ENCODE assay signal across 13 mouse cellular contexts in the genomic region with DNA sequence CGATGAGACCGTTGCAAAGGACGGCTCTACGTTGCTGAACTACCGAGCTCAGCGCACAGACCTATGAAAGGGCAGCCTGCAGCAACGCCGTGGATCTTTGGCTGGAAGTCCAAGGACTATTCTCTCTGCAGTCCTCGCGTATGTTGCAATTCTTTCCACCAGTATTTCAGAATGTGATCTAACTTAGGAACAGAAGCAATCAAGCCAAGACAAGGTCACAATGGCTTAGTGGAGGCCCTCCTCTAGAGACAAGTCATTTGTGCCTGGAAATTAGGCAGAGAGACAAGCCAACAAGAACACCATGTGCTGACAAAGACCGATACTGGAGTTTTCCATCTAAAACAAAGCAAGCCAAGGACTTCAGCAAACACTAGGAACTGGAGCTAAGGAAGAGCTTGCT. TPM values are rescaled to one million over a fixed set of nuclear protein-coding genes. Genes with fewer than 3 reads are reported as not detected.
DNase-seq lines count a peak whose midpoint lies in the region; TF ChIP-seq lines count a peak whose summit lies in the region.
"Had no signal": no experiment of that assay in that cellular context is flagged by ENCODE, and none has a peak within 500 bp of the region (broad histone marks: within the 10 kb centered on the region; RNA-seq: fewer than 3 reads in every experiment).

No protein-coding gene starts in this region.

- H3K36me3 ChIP-seq in kidney, adult 2 months (ENCODE audit: control insufficient read depth, insufficient read depth, low read length) = no peaks in the 10 kb centered on the region
- no peaks in the 10 kb centered on the region for H3K36me3 ChIP-seq in embryonic facial prominence, embryonic 10.5 days (replicated peaks)
- H3K36me3 ChIP-seq: liver, embryonic 15.5 days; midbrain, embryonic 10.5 days had no signal

- TF ChIP-seq CTCF in kidney, adult 2 months (conservative IDR thresholded peaks at IDR 0.05; ENCODE audit: insufficient read depth, insufficient read length, low read depth, low read length) = no peak

- H3K27ac ChIP-seq in kidney, adult 2 months (ENCODE audit: insufficient read depth, low read depth, low read length) = no peak overlapping the region
- H3K27ac ChIP-seq in embryonic facial prominence, embryonic 10.5 days (replicated peaks) = no peak overlapping the region
- H3K27ac ChIP-seq: hindbrain, embryonic 14.5 days; liver, embryonic 15.5 days; midbrain, embryonic 10.5 days had no signal

- no peaks in the 10 kb centered on the region for H3K9me3 ChIP-seq in embryonic facial prominence, embryonic 10.5 days
- H3K9me3 ChIP-seq: liver, embryonic 15.5 days; midbrain, embryonic 10.5 days had no signal

- TF ChIP-seq POLR2A in kidney, adult 2 months (IDR thresholded peaks at IDR 0.05; ENCODE audit: low read depth, low read length) = no peak

- H3K4me1 ChIP-seq in kidney, adult 2 months (ENCODE audit: control insufficient read depth, insufficient read depth, low read length) = no peaks in the 10 kb centered on the region
- H3K4me1 ChIP-seq in embryonic facial prominence, embryonic 10.5 days = peaks cover 9% of the 10 kb centered on the region
- H3K4me1 ChIP-seq: midbrain, embryonic 10.5 days had no signal

- peak; percentile 61 for DNase-seq in gastrocnemius, adult 18-20 months (ENCODE audit: low spot score)
- DNase-seq in gastrocnemius, postnatal 36 days = no peak
- peak; percentile 12 for DNase-seq in kidney, adult 2 months
- DNase-seq in kidney, postnatal 4 days = no peak
- DNase-seq in adrenal gland, postnatal 36 days = peak; percentile 76 to 77
- DNase-seq in lung, postnatal 36 days = peak; percentile 63
- DNase-seq in embryonic facial prominence, embryonic 10.5 days (ENCODE audit: low spot score) = no peak
- no peak for DNase-seq in right cerebral cortex, postnatal 25 days
- DNase-seq: cerebellum, adult 9-10 months; spleen, adult 18-20 months had no signal

- H3K27me3 ChIP-seq in kidney, adult 2 months (replicated peaks; ENCODE audit: control insufficient read depth, insufficient read depth, low read length) = no peaks in the 10 kb centered on the region
- H3K27me3 ChIP-seq in embryonic facial prominence, embryonic 10.5 days (replicated peaks; ENCODE audit: low read depth, poor library complexity, severe bottlenecking) = no peaks in the 10 kb centered on the region
- H3K27me3 ChIP-seq: liver, embryonic 15.5 days had no signal

- WGBS in kidney, adult 2 months = 69% methylated on average over 11 of the region's 11 CpGs
- 91% methylated on average over 11 of the region's 11 CpGs for WGBS in embryonic facial prominence, embryonic 10.5 days

- intact Hi-C loops in gastrocnemius, postnatal 36 days (cut with DNase I) = no loop called here

- H3K4me3 ChIP-seq in kidney, adult 2 months (ENCODE audit: insufficient read depth, low read depth, low read length) = no peak overlapping the region
- no peak overlapping the region for H3K4me3 ChIP-seq in embryonic facial prominence, embryonic 10.5 days
- H3K4me3 ChIP-seq: liver, embryonic 15.5 days; midbrain, embryonic 10.5 days had no signal

RNA-seq across cellular contexts. Expression of a gene that starts 24.0 kb away (rescaled TPM):
- total RNA-seq in gastrocnemius, adult 18-20 months (2021) = 10 to 100 TPM in 1 of 2 experiments, 1 to 10 TPM in 1; 7.1 to 10.1 TPM
- 1 to 10 TPM; 7.0 to 8.6 TPM for total RNA-seq in gastrocnemius, postnatal 36 days (2021)
- polyA plus RNA-seq in kidney, adult 2 months (2012; rRNA removed) = 10.5 and 11.5 TPM in 2 replicates
- total RNA-seq in adrenal gland, postnatal 36 days (2021) = 10 to 100 TPM; 50.4 to 50.5 TPM
- 42.7 and 46.2 TPM in 2 replicates for polyA plus RNA-seq in embryonic facial prominence, embryonic 10.5 days (2016; fragmentation: Nextera tagmentation; extraction: Ambion mirVana)

RNA-seq across cellular contexts. Expression of a gene that starts 52.1 kb away (rescaled TPM):
- total RNA-seq in gastrocnemius, adult 18-20 months (2021) = 1 to 10 TPM; 4.6 to 5.1 TPM
- total RNA-seq in gastrocnemius, postnatal 36 days (2021) = 1 to 10 TPM; 4.5 to 7.1 TPM
- 5.8 and 6.3 TPM in 2 replicates for polyA plus RNA-seq in kidney, adult 2 months (2012; rRNA removed)
- total RNA-seq in adrenal gland, postnatal 36 days (2021) = 10 to 100 TPM; 16.2 to 16.6 TPM
- 21.4 and 22.7 TPM in 2 replicates for polyA plus RNA-seq in embryonic facial prominence, embryonic 10.5 days (2016; fragmentation: Nextera tagmentation; extraction: Ambion mirVana)

Comparison
In these comparisons a context has a peak if more than half of its experiments do, and no peak if none do; other contexts are left out.
1. DNase-seq: peak in gastrocnemius, adult 18-20 months (single experiment), kidney, adult 2 months (single experiment), adrenal gland, postnatal 36 days (2 of 2) and lung, postnatal 36 days (single experiment); none in gastrocnemius, postnatal 36 days (0 of 2), kidney, postnatal 4 days (0 of 2), embryonic facial prominence, embryonic 10.5 days (single experiment) and right cerebral cortex, postnatal 25 days (single experiment).
2. RNA of a gene that starts 24.0 kb away (total RNA-seq): 50.4 to 50.5 TPM in adrenal gland, postnatal 36 days; 7.1 to 10.1 TPM in gastrocnemius, adult 18-20 months and 7.0 to 8.6 TPM in gastrocnemius, postnatal 36 days; every median in the first group is over 4 times any median in the second.